In genomic region chr6:146402905-146403642, GRCm38 (mm10) we compare ENCODE assay signal across 11 mouse cellular contexts.
DNase-seq lines count a peak whose midpoint lies in the region; ATAC-seq and TF ChIP-seq lines count a peak whose summit lies in the region.
"Had no signal": no experiment of that assay in that cellular context is flagged by ENCODE, and none has a peak within 500 bp of the region (broad histone marks: within the 10 kb centered on the region; RNA-seq: fewer than 3 reads in every experiment).

No protein-coding gene starts in this region.

- no peak overlapping the region for H3K4me2 ChIP-seq in lung, embryonic 15.5 days
- no peak overlapping the region for H3K4me2 ChIP-seq in intestine, embryonic 16.5 days (ENCODE audit: low read depth, low read length)

- TF ChIP-seq POLR2A in embryonic fibroblast, embryonic 13.5 days (IDR thresholded peaks at IDR 0.05; ENCODE audit: low read depth, low read length), result no peak

- no peak overlapping the region for H3K27ac ChIP-seq in lung, embryonic 15.5 days
- H3K27ac ChIP-seq in embryonic fibroblast, embryonic 13.5 days (ENCODE audit: insufficient read depth, low read length), result 0 out of 2 replicates have a peak overlapping the region, but pooled peaks have one; percentile 19
- H3K27ac ChIP-seq in intestine, embryonic 16.5 days (ENCODE audit: low read length), result no peak overlapping the region
- H3K27ac ChIP-seq: macrophage had no signal

- H3K4me1 ChIP-seq in lung, embryonic 15.5 days, result 0 out of 2 replicates have a peak, but pooled peaks cover 4% of the 10 kb centered on the region
- H3K4me1 ChIP-seq in embryonic fibroblast, embryonic 13.5 days (ENCODE audit: control insufficient read depth, insufficient read depth, low read length), result peaks cover 10% of the 10 kb centered on the region
- peaks cover 10% of the 10 kb centered on the region; the same call in 1 of the 2 replicates for H3K4me1 ChIP-seq in intestine, embryonic 16.5 days (ENCODE audit: control insufficient read depth, insufficient read depth, low read length)

- no peaks in the 10 kb centered on the region for H3K27me3 ChIP-seq in lung, embryonic 15.5 days
- H3K27me3 ChIP-seq in intestine, embryonic 16.5 days (replicated peaks; ENCODE audit: control insufficient read depth, insufficient read depth, low read length), result no peaks in the 10 kb centered on the region

- no peaks in the 10 kb centered on the region for H3K36me3 ChIP-seq in lung, embryonic 15.5 days
- H3K36me3 ChIP-seq in intestine, embryonic 16.5 days (ENCODE audit: control insufficient read depth, insufficient read depth, low read length), result no peaks in the 10 kb centered on the region

- no peak for TF ChIP-seq CTCF in embryonic fibroblast, embryonic 13.5 days (IDR thresholded peaks at IDR 0.05; ENCODE audit: borderline replicate concordance, insufficient read depth, low read length)

- peak; percentile 26 for ATAC-seq in lung, embryonic 15.5 days (ENCODE audit: borderline replicate concordance, extremely low read depth, low FRiP score, low TSS enrichment)
- peak; percentile 52 for ATAC-seq in intestine, embryonic 16.5 days

- DNase-seq in lung, postnatal 36 days, result no peak
- peak; percentile 41 to 59 for DNase-seq in right cerebral cortex, postnatal 10 days (ENCODE audit: low spot score in 2 of 2)
- DNase-seq in ovary, postnatal 36 days (ENCODE audit: low spot score), result no peak
- no peak for DNase-seq in heart, postnatal 14 days
- DNase-seq in B cell, adult 2 months, result no peak
- DNase-seq: gastrocnemius, postnatal 25 days; kidney, adult 9 months had no signal

- no peaks in the 10 kb centered on the region for H3K9me3 ChIP-seq in lung, embryonic 15.5 days
- no peaks in the 10 kb centered on the region for H3K9me3 ChIP-seq in intestine, embryonic 16.5 days (ENCODE audit: control insufficient read depth, low read length)

- H3K9ac ChIP-seq in lung, embryonic 15.5 days, result no peak overlapping the region
- 0 out of 2 replicates have a peak overlapping the region, but pooled peaks have one; percentile 22 for H3K9ac ChIP-seq in intestine, embryonic 16.5 days (ENCODE audit: low read depth, low read length)

- no peak overlapping the region for H3K4me3 ChIP-seq in lung, embryonic 15.5 days
- H3K4me3 ChIP-seq in embryonic fibroblast, embryonic 13.5 days (ENCODE audit: insufficient read depth, low read length), result no peak overlapping the region
- no peak overlapping the region for H3K4me3 ChIP-seq in intestine, embryonic 16.5 days (ENCODE audit: low read length)

- intact Hi-C loops in heart, postnatal 14 days (cut with DNase I), result loop anchor here (5.0 to 10.0 kb wide), 2 partner anchors 362 to 571 kb away; no protein-coding TSS in a partner anchor

- 38% methylated on average over 6 of the region's 6 CpGs for WGBS in lung, embryonic 15.5 days
- 38% methylated on average over 6 of the region's 6 CpGs for WGBS in intestine, embryonic 16.5 days

Comparison
In these comparisons a context has a peak if more than half of its experiments do, and no peak if none do; other contexts are left out.
1. DNase-seq: peak in right cerebral cortex, postnatal 10 days (2 of 2); none in lung, postnatal 36 days (single experiment), ovary, postnatal 36 days (single experiment), heart, postnatal 14 days (0 of 2) and B cell, adult 2 months (0 of 2).